Mouse (Mus musculus) liver, embryonic 14.5 days (tissue): Measurements from ENCODE around the gene Il12rb2. TPM values are rescaled to one million over a fixed set of nuclear protein-coding genes. Genes with fewer than 3 reads are reported as not detected.

Experiments used
- ATAC-seq: fragments of 200-750 bp; cut with Nextera tagmentation; 2 replicates; pipeline ENCODE4 v1.8.0; 2017; ENCODE audit warnings: moderate number of reproducible peaks, mild to moderate bottlenecking, moderate library complexity; ENCODE audit not compliant: insufficient read depth
- DNase-seq, 3 experiments: peaks; one replicate each; pipeline ENCODE4 v3.0.0-alpha.2; 2012 to 2013; ENCODE audit warnings: low read depth in 3 of 3, low spot score in 3 of 3
- H3K27ac ChIP-seq: fragments of 300-500 bp; sonication (generic); 2 replicates; pipeline ENCODE4 v1.5.1; 2014; ENCODE audit warnings: moderate library complexity, mild to moderate bottlenecking, control low read depth, inconsistent platforms
- H3K27me3 ChIP-seq: fragments of 300-500 bp; sonication (generic); 2 replicates; pipeline ENCODE4 v1.6.1; 2014; ENCODE audit warnings: mild to moderate bottlenecking, low read length, moderate library complexity; ENCODE audit not compliant: control insufficient read depth, insufficient read depth
- H3K36me3 ChIP-seq: fragments of 300-500 bp; sonication (generic); replicated peaks from 2 replicates; pipeline ENCODE4 v1.6.1; 2014; ENCODE audit warnings: low read depth; ENCODE audit not compliant: control insufficient read depth, insufficient read depth
- H3K4me1 ChIP-seq, 2 experiments: fragments of 200-500 bp in 1 of 2; fragments of 300-500 bp in 1 of 2; sonication (generic) in 1 of 2; replicated peaks; 2 replicates each; pipeline ENCODE4 v1.6.1; 2012 to 2014; ENCODE audit warnings: antibody characterized with exemption in 1 of 2, inconsistent platforms in 1 of 2, low read length in 1 of 2; ENCODE audit not compliant: control insufficient read depth in 2 of 2, insufficient read depth in 2 of 2
- H3K4me2 ChIP-seq: fragments of 300-500 bp; sonication (generic); 2 replicates; pipeline ENCODE4 v1.6.1; 2014; ENCODE audit warnings: low read depth, mild to moderate bottlenecking, control low read depth, moderate library complexity
- H3K4me3 ChIP-seq, 2 experiments: fragments of 200-500 bp in 1 of 2; fragments of 300-500 bp in 1 of 2; sonication (generic) in 1 of 2; 2 replicates each; pipeline ENCODE4 v1.5.1; 2012 to 2014; ENCODE audit warnings: low read depth in 2 of 2, low read length in 2 of 2, mild to moderate bottlenecking in 2 of 2, control low read depth in 1 of 2, inconsistent platforms in 1 of 2, moderate library complexity in 1 of 2; ENCODE audit not compliant: insufficient read depth in 1 of 2
- H3K9ac ChIP-seq: fragments of 300-500 bp; sonication (generic); replicated peaks from 2 replicates; pipeline ENCODE4 v1.6.1; 2014; ENCODE audit warnings: mild to moderate bottlenecking, control low read depth, moderate library complexity
- H3K9me3 ChIP-seq: fragments of 300-500 bp; sonication (generic); 2 replicates; pipeline ENCODE4 v1.6.1; 2016; ENCODE audit warnings: low read length, mixed read lengths; ENCODE audit not compliant: control insufficient read depth
- CTCF ChIP-seq: IDR thresholded peaks from 2 replicates; pipeline ENCODE4 v1.5.1; 2016; ENCODE audit warnings: antibody characterized with exemption, low read depth, control low read depth
- EP300 ChIP-seq: IDR thresholded peaks from 2 replicates; pipeline ENCODE4 v1.6.1; 2016; ENCODE audit warnings: antibody characterized with exemption, low read depth
- WGBS: fragments of 180-500 bp; shearing (Covaris S2); extraction: QIAGEN DNeasy Blood & Tissue Kit; methylation state at CpG from one replicate; pipeline ENCODE4 v1.1.7; 2014; ENCODE audit not compliant: insufficient replicate concordance; 5-methylcytosine and 5-hydroxymethylcytosine counted together
- polyA plus RNA-seq, 2 experiments: library from polyadenylated mRNA; depleted of rRNA in 1 of 2; stranded (reverse) in 1 of 2; unstranded in 1 of 2; fragments of >200 nt; fragmentation: Nextera tagmentation in 1 of 2; extraction: Ambion mirVana in 1 of 2; gene quantifications; 2 replicates each; pipeline versions ENCODE4 v1.2.1 to v1.2.3; 2012 to 2014

Gene Il12rb2
- 0.45 TPM in 2 replicates for polyA plus RNA-seq (2012; rRNA removed)
- 0.08 and 0.27 TPM in 2 replicates for polyA plus RNA-seq (2014; fragmentation: Nextera tagmentation; extraction: Ambion mirVana)

- under 1% methylated on average over 26 of the region's 26 CpGs for WGBS
- TF ChIP-seq CTCF (no peak), EP300 (no peak)
- DNase-seq, result peak in 2 of 3 experiments; percentile 12 to 24
- Histone ChIP-seq H3K27me3 (no peaks in the 10 kb centered on the region; the same call in 1 of the 2 replicates), H3K4me3 (peak within 1 kb of the TSS; percentile 34 to 41), H3K9me3 (no peaks in the 10 kb centered on the region), H3K36me3 (no peaks in the 10 kb centered on the region), H3K4me1 (no peaks in the 10 kb centered on the region), H3K9ac (no peak within 1 kb of the TSS), H3K27ac (no peak within 1 kb of the TSS), H3K4me2 (peak within 1 kb of the TSS; percentile 49)
- peak; percentile 41; the same call in 1 of the 2 replicates for ATAC-seq
Observed at GRCm38 (mm10) chr6:67375982-67376391, at the start of gene Il12rb2. Gene Il12rb2 (minus strand): TSS chr6:67376188.

DNA sequence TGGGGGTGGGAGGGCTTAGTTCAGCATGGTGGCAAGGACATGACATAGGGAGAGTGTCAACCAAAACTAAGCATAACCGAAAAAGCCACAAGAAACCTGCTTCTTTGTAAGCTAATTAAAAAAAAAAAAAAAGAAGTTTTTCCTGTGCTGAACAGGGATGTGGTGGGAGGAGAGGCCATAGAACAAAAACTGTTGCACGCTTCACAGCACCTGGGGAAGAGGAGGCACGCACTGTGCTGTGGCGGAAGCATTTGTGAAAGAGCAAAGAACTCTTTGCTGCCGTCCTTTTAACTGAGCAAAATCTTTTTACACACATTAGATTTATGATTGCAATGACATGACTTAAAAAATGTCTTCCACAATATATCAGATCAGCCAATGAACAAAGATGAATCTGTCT lies 45.8 kb upstream of the Il12rb2 start:
- no peaks in the 10 kb centered on the region for H3K36me3 ChIP-seq
- no peaks in the 10 kb centered on the region for H3K4me1 ChIP-seq
- H3K27ac ChIP-seq, result no peak overlapping the region
- no peaks in the 10 kb centered on the region for H3K9me3 ChIP-seq
- H3K27me3 ChIP-seq, result no peaks in the 10 kb centered on the region
- 63% methylated on average over 5 of the region's 5 CpGs for WGBS
- DNase-seq (no peak), ATAC-seq (no peak)
- H3K4me3 ChIP-seq, result no peak overlapping the region
- no peak overlapping the region for H3K9ac ChIP-seq
- H3K4me2 ChIP-seq, result no peak overlapping the region
- TF ChIP-seq CTCF, result no peak
- no peak for TF ChIP-seq EP300

DNA sequence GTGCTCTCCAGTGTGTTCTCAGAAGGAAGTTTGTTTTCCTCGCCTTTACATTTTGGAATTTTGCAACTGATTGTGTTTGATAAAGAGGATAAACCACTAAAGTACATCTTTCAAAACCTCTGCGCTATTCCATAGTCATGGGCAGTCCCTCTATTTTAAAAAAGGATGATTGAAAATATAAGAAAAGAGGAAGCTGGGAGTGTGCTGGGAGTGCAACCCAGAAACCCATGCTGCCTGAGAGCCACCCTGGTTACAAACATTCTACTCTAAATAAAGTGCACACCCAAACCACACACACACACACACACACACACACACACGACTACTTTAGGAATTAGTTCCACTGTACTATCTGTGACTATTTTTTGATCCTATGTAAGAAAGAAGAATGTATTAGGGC lies 40.6 kb upstream of the Il12rb2 start:
- Histone ChIP-seq H3K4me2 (no peak overlapping the region), H3K4me1 (no peaks in the 10 kb centered on the region), H3K9me3 (no peaks in the 10 kb centered on the region), H3K4me3 (no peak overlapping the region), H3K27me3 (no peaks in the 10 kb centered on the region), H3K9ac (no peak overlapping the region), H3K36me3 (no peaks in the 10 kb centered on the region), H3K27ac (no peak overlapping the region)
- WGBS, result 34% methylated on average over 3 of the region's 3 CpGs
- DNase-seq (no peak), ATAC-seq (no peak)
- TF ChIP-seq EP300 (no peak), CTCF (no peak)

GRCm38 (mm10) chr6:67415276-67415675 lies 39.3 kb upstream of the Il12rb2 start:
- Histone ChIP-seq H3K9me3 (no peaks in the 10 kb centered on the region), H3K27me3 (no peaks in the 10 kb centered on the region), H3K36me3 (no peaks in the 10 kb centered on the region), H3K4me1 (no peaks in the 10 kb centered on the region), H3K27ac (no peak overlapping the region), H3K4me3 (no peak overlapping the region), H3K9ac (no peak overlapping the region), H3K4me2 (no peak overlapping the region)
- DNase-seq (no peak), ATAC-seq (no peak)
- 49% methylated on average over 5 of the region's 5 CpGs for WGBS
- no peak for TF ChIP-seq CTCF
- TF ChIP-seq EP300, result no peak

GRCm38 (mm10) chr6:67413378-67413777 lies 37.4 kb upstream of the Il12rb2 start:
- Histone ChIP-seq H3K4me1 (no peaks in the 10 kb centered on the region), H3K4me3 (no peak overlapping the region), H3K27me3 (no peaks in the 10 kb centered on the region), H3K9ac (no peak overlapping the region), H3K4me2 (no peak overlapping the region), H3K27ac (no peak overlapping the region), H3K9me3 (no peaks in the 10 kb centered on the region), H3K36me3 (no peaks in the 10 kb centered on the region)
- DNase-seq (no peak), ATAC-seq (no peak)
- TF ChIP-seq EP300, result no peak
- TF ChIP-seq CTCF, result no peak
- 71% methylated on average over 2 of the region's 2 CpGs for WGBS
